Mouse (Mus musculus) CD4-positive, CD25-positive, alpha-beta regulatory T cell, adult 2 months (primary cell): ENCODE measurements around the gene Ott.
"Not testable (repeated sequence)": the region's sequence is repeated elsewhere in the genome, so short reads cannot be mapped to it uniquely, and the experiment has no call there.

Experiments
- DNase-seq: peaks from one replicate; pipeline ENCODE4 v3.0.0-alpha.2; 2012; ENCODE audit warnings: low read depth, low spot score

The Ott gene

DNA sequence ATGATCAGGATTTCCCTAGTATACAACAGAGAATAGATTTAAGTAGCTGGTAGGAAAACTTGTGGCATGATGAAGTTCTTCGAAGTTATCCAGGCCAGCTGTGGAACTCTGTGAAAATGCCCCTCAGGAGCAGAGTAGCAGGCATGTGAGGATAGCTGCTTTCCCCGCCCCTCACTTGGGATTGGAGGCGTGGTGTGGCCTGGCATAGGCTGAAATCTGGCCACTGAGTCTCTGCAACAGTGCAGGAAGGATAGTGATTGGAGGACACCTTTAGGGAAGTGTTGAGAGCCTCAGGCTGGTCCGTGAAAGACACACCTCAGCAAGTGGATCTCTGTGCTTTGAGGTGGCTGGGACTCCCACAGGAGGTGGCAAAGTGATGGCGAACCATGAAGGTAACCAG, at the start of gene Ott:
TSS of gene Ott (plus strand) at position 301 of the 400 bp plus-strand sequence.
- DNase-seq: not testable (repeated sequence)
